Mouse (Mus musculus) adrenal gland, postnatal 4 days (tissue): Measurements from ENCODE around the gene Chordc1. TPM values are rescaled to one million over a fixed set of nuclear protein-coding genes. Genes with fewer than 3 reads are reported as not detected.
"Not testable (repeated sequence)": the region's sequence is repeated elsewhere in the genome, so short reads cannot be mapped to it uniquely, and the experiment has no call there.

Source experiments
- DNase-seq, 2 experiments: peaks; one replicate each; pipeline ENCODE4 v3.0.0; 2021 to 2022; ENCODE audit warnings: low spot score in 2 of 2, mixed read lengths in 2 of 2
- long read RNA-seq, 2 experiments: library from polyadenylated mRNA; stranded (forward); transcript quantifications; one replicate each; pipeline ENCODE4 v2.0.0; 2021
- total RNA-seq, 2 experiments: library from RNA; stranded (reverse); gene quantifications; 2 replicates each; pipeline ENCODE4 v1.2.3; 2021

Gene Chordc1
- total RNA-seq = 10 to 100 TPM; 45.5 to 47.2 TPM
- long read RNA-seq, experiment 1, full-length matches to known transcripts = 12 of 16 reads
- long read RNA-seq, experiment 1, partial matches to known transcripts = 0 of 16 reads
- long read RNA-seq, experiment 1, other reads (novel, unspliced or antisense) = 4 of 16 reads
- long read RNA-seq, experiment 2, full-length matches to known transcripts = 15 of 27 reads
- long read RNA-seq, experiment 2, partial matches to known transcripts = 2 of 27 reads
- long read RNA-seq, experiment 2, other reads (novel, unspliced or antisense) = 10 of 27 reads

- peak; percentile 77 to 94 for DNase-seq
Measured at GRCm38 (mm10) chr9:18291571-18292429, at the start of gene Chordc1. Chordc1 (plus strand) TSS chr9:18292125.

GRCm38 (mm10) chr9:18275901-18276300 lies 16.0 kb upstream of the Chordc1 start:
- no peak for DNase-seq

GRCm38 (mm10) chr9:18276844-18277243 lies 15.1 kb upstream of the Chordc1 start:
- DNase-seq = no peak

GRCm38 (mm10) chr9:18277497-18277896 lies 14.4 kb upstream of the Chordc1 start:
- DNase-seq = no peak

GRCm38 (mm10) chr9:18278693-18279092 lies 13.2 kb upstream of the Chordc1 start:
- not testable (repeated sequence) for DNase-seq

GRCm38 (mm10) chr9:18292443-18292922 lies 558 bp downstream of the Chordc1 start:
- no peak for DNase-seq

- no peak for DNase-seq
Measured at GRCm38 (mm10) chr9:18293026-18293781, 1.3 kb downstream of the Chordc1 start.

- DNase-seq = no peak
Measured at GRCm38 (mm10) chr9:18298301-18298700, 6.4 kb downstream of the Chordc1 start.

GRCm38 (mm10) chr9:18319990-18320389 lies 28.1 kb downstream of the Chordc1 start:
- DNase-seq = no peak

Other genes starting within 250 kb of the Chordc1 start
- gene Naalad2, start 110.9 kb downstream of the Chordc1 start, total RNA-seq = 1 to 10 TPM; 6.4 to 9.0 TPM
- not detected for gene Ubtfl1, start 112.3 kb downstream of the Chordc1 start, total RNA-seq
- gene Mbd3l2, start 138.5 kb downstream of the Chordc1 start, total RNA-seq = not detected
- 1 to 10 TPM; 4.2 to 4.7 TPM for gene Zfp558, start 186.1 kb downstream of the Chordc1 start, total RNA-seq
- gene Mbd3l1, start 186.2 kb downstream of the Chordc1 start, total RNA-seq = not detected